Mouse (Mus musculus) midbrain, embryonic 14.5 days (tissue): ENCODE data around the gene Cacnb2. TPM values are rescaled to one million over a fixed set of nuclear protein-coding genes. Genes with fewer than 3 reads are reported as not detected.

Experiments
- ATAC-seq: fragments of 200-750 bp; cut with Nextera tagmentation; 2 replicates; pipeline ENCODE4 v1.8.0; 2017; ENCODE audit warnings: moderate number of reproducible peaks, moderate library complexity; ENCODE audit not compliant: low FRiP score, low TSS enrichment
- DNase-seq: peaks from one replicate; pipeline ENCODE4 v3.0.0-alpha.2; 2015
- H3K27ac ChIP-seq: fragments of 300-500 bp; sonication (generic); replicated peaks from 2 replicates; pipeline ENCODE4 v1.5.1; 2014; ENCODE audit warnings: mild to moderate bottlenecking, low read depth, low read length, moderate library complexity
- H3K27me3 ChIP-seq: fragments of 300-500 bp; sonication (generic); 2 replicates; pipeline ENCODE4 v1.6.1; 2014; ENCODE audit warnings: low read length, control low read depth, mixed read lengths; ENCODE audit not compliant: control insufficient read depth, insufficient read depth
- H3K36me3 ChIP-seq: fragments of 300-500 bp; sonication (generic); 2 replicates; pipeline ENCODE4 v1.6.1; 2014; ENCODE audit warnings: low read length, control low read depth; ENCODE audit not compliant: control insufficient read depth, insufficient read depth
- H3K4me1 ChIP-seq: fragments of 300-500 bp; sonication (generic); 2 replicates; pipeline ENCODE4 v1.6.1; 2014; ENCODE audit warnings: mild to moderate bottlenecking, antibody characterized with exemption, low read length, control low read depth; ENCODE audit not compliant: control insufficient read depth, insufficient read depth
- H3K4me2 ChIP-seq: fragments of 300-500 bp; sonication (generic); 2 replicates; pipeline ENCODE4 v1.6.1; 2014; ENCODE audit warnings: mild to moderate bottlenecking, low read length, moderate library complexity
- H3K4me3 ChIP-seq: fragments of 300-500 bp; sonication (generic); replicated peaks from 2 replicates; pipeline ENCODE4 v1.5.1; 2014; ENCODE audit warnings: low read depth, low read length
- H3K9ac ChIP-seq: fragments of 300-500 bp; sonication (generic); replicated peaks from 2 replicates; pipeline ENCODE4 v1.6.1; 2014; ENCODE audit warnings: mild to moderate bottlenecking, low read length, moderate library complexity
- H3K9me3 ChIP-seq: fragments of 300-500 bp; sonication (generic); 2 replicates; pipeline ENCODE4 v1.6.1; 2016; ENCODE audit warnings: low read length, control low read depth, mixed read lengths; ENCODE audit not compliant: control insufficient read depth
- WGBS: fragments of 180-500 bp; shearing (Covaris S2); extraction: QIAGEN DNeasy Blood & Tissue Kit; methylation state at CpG from one replicate; pipeline ENCODE4 v1.1.7; 2014; 5-methylcytosine and 5-hydroxymethylcytosine counted together
- polyA plus RNA-seq: library from polyadenylated mRNA; unstranded; fragments of >200 nt; fragmentation: Nextera tagmentation; extraction: Ambion mirVana; gene quantifications from 2 replicates; pipeline ENCODE4 v1.2.1, GENCODE M21; 2014

The Cacnb2 gene
- polyA plus RNA-seq, 1 experiment from 2014 or later = 5.9 TPM

DNA sequence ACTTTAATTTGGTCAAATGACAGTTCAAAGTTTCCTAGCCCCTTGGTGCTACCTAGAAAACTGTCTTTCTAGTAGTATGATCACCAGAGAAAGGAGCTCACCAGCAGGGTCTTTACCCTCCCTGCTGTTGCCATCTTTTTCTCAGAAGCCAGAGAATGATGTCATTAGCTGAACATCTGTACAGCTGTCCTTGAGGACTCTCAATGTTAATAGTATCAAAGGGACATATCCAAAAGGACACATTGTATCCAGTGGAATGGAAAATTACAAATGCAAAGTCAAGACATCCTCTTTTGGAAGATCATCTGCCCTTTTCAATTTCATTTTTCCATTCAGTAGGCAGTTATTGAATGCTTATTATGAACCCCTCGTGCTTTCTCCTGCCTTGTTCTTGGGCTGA, 247.9 kb downstream of the Cacnb2 start:
- ATAC-seq (no peak), DNase-seq (no peak)
- Histone ChIP-seq H3K36me3 (no peaks in the 10 kb centered on the region), H3K27ac (no peak overlapping the region), H3K4me2 (no peak overlapping the region), H3K9me3 (no peaks in the 10 kb centered on the region), H3K27me3 (no peaks in the 10 kb centered on the region), H3K9ac (no peak overlapping the region), H3K4me1 (no peaks in the 10 kb centered on the region), H3K4me3 (no peak overlapping the region)
- 80% methylated on average over 1 of the region's 1 CpGs for WGBS

DNA sequence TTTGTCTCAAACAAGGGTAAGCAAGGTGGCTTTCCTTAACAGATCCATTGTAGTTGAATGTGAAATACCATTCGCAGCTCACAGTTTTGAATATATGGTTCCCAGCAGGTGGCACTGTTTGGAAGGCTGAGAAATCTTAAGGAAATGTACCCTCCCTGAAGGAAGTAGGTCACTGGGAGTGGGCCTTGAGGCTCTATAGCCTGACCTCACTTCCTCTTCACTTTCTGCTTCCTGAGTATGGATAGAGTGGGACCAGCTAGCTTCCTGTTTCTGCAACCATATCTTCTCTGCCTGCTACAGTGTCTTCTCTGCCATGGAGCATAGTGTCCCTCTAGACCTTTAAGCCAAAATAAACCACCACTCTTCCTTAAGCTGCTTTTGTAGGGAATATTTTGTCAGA, 248.5 kb downstream of the Cacnb2 start:
- Histone ChIP-seq H3K9ac (no peak overlapping the region), H3K9me3 (no peaks in the 10 kb centered on the region), H3K27me3 (no peaks in the 10 kb centered on the region), H3K27ac (no peak overlapping the region), H3K4me2 (no peak overlapping the region), H3K4me3 (no peak overlapping the region), H3K4me1 (no peaks in the 10 kb centered on the region), H3K36me3 (no peaks in the 10 kb centered on the region)
- WGBS = 85% methylated on average over 1 of the region's 1 CpGs
- ATAC-seq (no peak), DNase-seq (no peak)

DNA sequence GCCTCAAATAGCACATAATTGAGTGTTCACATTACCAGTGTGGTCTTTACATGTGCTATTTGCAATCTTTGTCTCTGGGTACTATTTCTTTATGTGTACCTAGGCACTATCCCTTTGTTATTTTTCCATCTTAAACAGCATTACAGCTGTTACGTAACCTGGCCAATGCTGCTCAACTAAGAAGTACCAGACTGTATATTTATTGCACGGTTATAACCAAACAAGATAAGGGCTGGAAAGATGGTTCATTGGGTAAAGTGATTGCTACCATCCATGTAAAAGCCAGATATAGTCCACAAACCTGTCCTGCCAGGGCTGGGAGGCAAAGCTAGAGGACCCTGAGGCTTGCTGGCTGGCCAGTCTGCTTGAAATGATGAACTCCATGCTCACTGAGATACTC, 251.2 kb downstream of the Cacnb2 start:
- no peak overlapping the region for H3K27ac ChIP-seq
- ATAC-seq (no peak), DNase-seq (no peak)
- H3K4me3 ChIP-seq = no peak overlapping the region
- H3K4me2 ChIP-seq = no peak overlapping the region
- H3K27me3 ChIP-seq = no peaks in the 10 kb centered on the region
- no peaks in the 10 kb centered on the region for H3K9me3 ChIP-seq
- no peaks in the 10 kb centered on the region for H3K4me1 ChIP-seq
- H3K9ac ChIP-seq = no peak overlapping the region
- H3K36me3 ChIP-seq = no peaks in the 10 kb centered on the region
- WGBS = 94% methylated on average over 2 of the region's 2 CpGs

DNA sequence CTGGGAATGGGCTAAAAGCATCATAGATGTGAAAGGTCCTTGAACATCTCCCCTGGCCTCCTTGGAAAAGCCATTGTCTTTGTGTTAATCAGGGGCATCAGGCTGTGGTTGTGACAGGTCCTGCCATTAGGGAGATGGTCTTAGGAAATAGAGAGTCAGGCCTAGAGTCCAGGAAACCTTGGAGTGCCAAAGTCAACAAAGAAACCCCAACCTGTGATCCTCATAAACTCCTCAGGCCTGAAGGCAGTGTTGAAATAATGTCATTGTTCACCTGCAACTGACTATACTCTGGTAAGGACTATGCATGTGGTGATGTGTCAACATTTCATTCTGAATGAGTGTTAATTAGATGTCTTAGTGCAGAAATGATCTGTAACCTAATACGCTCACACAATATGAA, 255.4 kb downstream of the Cacnb2 start:
- no peak for DNase-seq
- ATAC-seq = no peak
- no peak overlapping the region for H3K9ac ChIP-seq
- H3K36me3 ChIP-seq = no peaks in the 10 kb centered on the region
- no peaks in the 10 kb centered on the region for H3K27me3 ChIP-seq
- H3K27ac ChIP-seq = no peak overlapping the region
- H3K9me3 ChIP-seq = no peaks in the 10 kb centered on the region
- no peak overlapping the region for H3K4me2 ChIP-seq
- no peaks in the 10 kb centered on the region for H3K4me1 ChIP-seq
- no peak overlapping the region for H3K4me3 ChIP-seq
- 96% methylated on average over 1 of the region's 1 CpGs for WGBS

DNA sequence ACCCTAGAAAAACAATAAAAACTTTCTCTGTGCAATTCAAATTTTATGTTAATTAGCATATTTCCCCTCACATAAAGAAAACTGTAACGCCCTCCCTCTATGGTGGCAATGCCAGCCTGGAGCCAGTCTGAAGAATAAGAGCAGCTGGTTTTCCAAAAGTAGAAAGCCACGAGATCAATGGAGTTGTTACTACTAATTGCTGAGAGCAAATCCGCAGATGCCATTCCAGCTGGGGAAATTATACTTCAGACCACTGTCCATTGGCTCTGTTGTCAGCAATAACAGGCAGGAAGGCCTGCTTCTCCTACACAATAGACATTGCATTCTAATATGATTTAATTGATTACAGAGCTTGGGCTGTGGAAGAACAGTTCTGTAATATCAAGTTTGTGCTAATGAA, 257.5 kb downstream of the Cacnb2 start:
- Histone ChIP-seq H3K4me2 (no peak overlapping the region), H3K9ac (no peak overlapping the region), H3K9me3 (no peaks in the 10 kb centered on the region), H3K36me3 (no peaks in the 10 kb centered on the region), H3K4me3 (no peak overlapping the region), H3K4me1 (no peaks in the 10 kb centered on the region), H3K27ac (no peak overlapping the region), H3K27me3 (no peaks in the 10 kb centered on the region)
- DNase-seq (no peak), ATAC-seq (no peak)
- 74% methylated on average over 3 of the region's 3 CpGs for WGBS

DNA sequence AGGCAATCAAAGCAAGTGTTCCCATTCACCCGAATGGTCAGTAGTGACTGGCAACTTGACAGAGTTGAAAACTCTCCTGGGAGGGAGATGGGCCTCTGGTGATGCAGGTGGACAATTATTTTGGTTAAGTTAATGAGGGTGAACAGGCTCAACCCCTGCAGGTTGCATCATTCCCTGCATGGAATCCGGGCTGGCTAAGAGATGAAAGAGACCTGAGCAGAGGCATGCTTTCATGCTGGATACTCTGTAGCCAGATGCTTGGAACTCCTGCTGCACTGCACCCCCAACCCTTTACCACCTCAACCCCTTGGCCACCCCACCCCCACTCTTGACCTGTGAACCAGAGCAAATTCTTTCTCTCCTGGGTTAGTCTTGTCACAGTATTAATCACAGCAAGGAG, 258.7 kb downstream of the Cacnb2 start:
- no peak for ATAC-seq
- no peaks in the 10 kb centered on the region for H3K27me3 ChIP-seq
- no peak overlapping the region for H3K27ac ChIP-seq
- no peaks in the 10 kb centered on the region for H3K4me1 ChIP-seq
- no peak overlapping the region for H3K9ac ChIP-seq
- no peak overlapping the region for H3K4me3 ChIP-seq
- DNase-seq = no peak
- H3K9me3 ChIP-seq = no peaks in the 10 kb centered on the region
- WGBS = 37% methylated on average over 2 of the region's 2 CpGs
- no peaks in the 10 kb centered on the region for H3K36me3 ChIP-seq
- H3K4me2 ChIP-seq = no peak overlapping the region

DNA sequence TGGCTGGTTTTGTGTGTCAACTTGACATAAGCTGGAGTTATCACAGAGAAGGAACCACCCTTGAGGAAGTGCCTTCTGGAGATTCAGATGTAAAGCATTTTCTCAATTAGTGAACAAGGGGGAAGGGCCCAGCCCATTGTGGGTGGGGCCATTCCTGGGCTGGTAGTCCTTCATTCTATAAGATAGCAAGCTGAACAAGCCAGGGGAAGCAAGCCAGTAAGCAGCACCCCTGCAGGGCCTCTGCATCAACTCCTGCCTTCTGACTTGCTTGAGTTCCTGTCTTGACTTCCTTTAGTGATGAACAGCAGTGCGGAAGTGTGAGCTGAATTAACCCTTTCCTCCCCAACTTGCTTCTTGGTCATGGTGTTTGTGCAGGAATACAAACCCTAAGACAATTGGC, 260.1 kb downstream of the Cacnb2 start:
- WGBS = 61% methylated on average over 1 of the region's 1 CpGs
- Histone ChIP-seq H3K9me3 (no peaks in the 10 kb centered on the region), H3K36me3 (no peaks in the 10 kb centered on the region), H3K4me2 (no peak overlapping the region), H3K27me3 (no peaks in the 10 kb centered on the region), H3K4me1 (no peaks in the 10 kb centered on the region), H3K27ac (no peak overlapping the region), H3K9ac (no peak overlapping the region), H3K4me3 (no peak overlapping the region)
- DNase-seq (no peak), ATAC-seq (no peak)

DNA sequence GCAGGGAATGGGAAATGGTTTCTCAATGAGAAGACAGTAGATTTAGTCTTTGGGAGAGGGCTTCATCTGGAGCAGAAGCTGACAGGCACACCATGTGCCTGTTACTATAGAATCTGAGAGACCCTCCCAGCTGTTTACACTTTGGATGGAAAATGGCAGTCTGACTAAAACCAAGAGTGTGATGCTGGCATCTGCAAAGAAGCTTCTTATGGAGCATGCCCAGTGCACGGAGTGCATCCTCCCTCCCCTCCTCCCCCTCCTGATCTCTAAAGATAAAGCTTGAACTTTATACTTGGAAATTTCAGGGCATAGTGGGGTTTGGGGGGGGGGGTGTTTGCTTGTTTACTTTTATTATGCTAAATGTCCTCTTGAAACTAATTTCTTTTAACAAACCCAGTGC, 270.2 kb downstream of the Cacnb2 start:
- Histone ChIP-seq H3K4me2 (peak overlapping the region; percentile 53), H3K9me3 (no peaks in the 10 kb centered on the region), H3K27ac (no peak overlapping the region), H3K9ac (no peak overlapping the region; the same call in 1 of the 2 replicates), H3K4me1 (peaks cover 19% of the 10 kb centered on the region), H3K4me3 (peak overlapping the region; percentile 31), H3K36me3 (no peaks in the 10 kb centered on the region), H3K27me3 (no peaks in the 10 kb centered on the region)
- 58% methylated on average over 1 of the region's 1 CpGs for WGBS
- DNase-seq (peak; percentile 42), ATAC-seq (no peak)

DNA sequence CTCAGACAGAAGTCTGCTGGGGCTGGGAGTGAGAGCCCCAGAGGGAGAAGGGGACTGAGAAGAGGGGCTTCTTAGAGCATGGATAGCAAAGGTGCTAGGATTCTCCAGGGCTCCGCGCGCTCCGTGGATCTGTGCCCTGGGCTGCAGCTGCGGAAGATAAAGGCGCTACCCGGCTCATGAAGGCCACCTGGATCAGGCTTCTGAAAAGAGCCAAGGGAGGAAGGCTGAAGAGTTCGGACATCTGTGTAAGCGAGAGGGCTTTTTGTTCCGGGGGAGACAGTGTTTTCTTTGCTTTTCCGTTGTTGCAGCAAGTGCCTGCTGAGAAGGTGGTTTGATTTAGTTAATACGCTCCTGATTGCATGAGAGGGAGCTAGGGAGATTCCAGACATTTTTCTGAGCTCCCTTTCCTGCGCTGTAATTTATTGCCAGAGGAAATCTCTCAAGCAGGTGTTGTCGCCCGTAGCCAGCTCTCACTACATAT, 270.9 kb downstream of the Cacnb2 start:
- peak overlapping the region; percentile 53 for H3K4me2 ChIP-seq
- ATAC-seq (peak; percentile 42; the same call in 1 of the 2 replicates), DNase-seq (peak; percentile 57)
- WGBS = 8% methylated on average over 15 of the region's 15 CpGs
- H3K36me3 ChIP-seq = no peaks in the 10 kb centered on the region
- H3K27me3 ChIP-seq = no peaks in the 10 kb centered on the region
- peak overlapping the region; percentile 71 for H3K27ac ChIP-seq
- H3K4me3 ChIP-seq = peak overlapping the region; percentile 31
- peaks cover 19% of the 10 kb centered on the region for H3K4me1 ChIP-seq
- H3K9me3 ChIP-seq = no peaks in the 10 kb centered on the region
- peak overlapping the region; percentile 36 for H3K9ac ChIP-seq
